Mouse (Mus musculus): Measurements from ENCODE around the gene Selenoo. TPM values are rescaled to one million over a fixed set of nuclear protein-coding genes. Genes with fewer than 3 reads are reported as not detected.

The Selenoo gene
- polyA plus RNA-seq, 1 experiment, result 3.7 TPM

DNA sequence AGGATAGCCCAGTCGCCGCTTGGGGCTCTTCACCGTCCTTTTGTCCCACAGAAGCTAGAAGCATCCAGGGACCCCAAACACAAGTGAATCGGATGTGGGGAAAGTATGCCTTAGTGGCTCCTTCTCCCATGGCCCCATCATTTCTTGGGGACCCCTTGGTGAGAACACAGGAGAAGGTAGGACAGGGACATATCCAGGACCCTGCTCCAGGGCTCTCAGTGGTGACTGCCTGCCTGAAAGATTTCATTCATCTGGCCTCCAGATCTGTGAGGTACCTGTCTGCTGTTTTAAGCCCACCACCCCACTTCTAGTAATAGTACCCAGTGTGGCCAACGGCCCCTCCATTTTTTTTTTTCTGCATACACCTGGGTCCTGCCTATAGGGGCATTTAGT, 26.4 kb upstream of the Selenoo start:
- no peaks in the 10 kb centered on the region for H3K36me3 ChIP-seq (replicated peaks; ENCODE audit: low read length)
- H3K9me3 ChIP-seq, result peaks cover 4% of the 10 kb centered on the region
- TF ChIP-seq GATA1 (IDR thresholded peaks at IDR 0.05; ENCODE audit: borderline replicate concordance, low read length), result no peak
- H3K4me1 ChIP-seq, result peaks cover 24% of the 10 kb centered on the region
- peaks cover 98% of the 10 kb centered on the region for H3K27me3 ChIP-seq (replicated peaks)
- H3K4me3 ChIP-seq (replicated peaks), result no peak overlapping the region

DNA sequence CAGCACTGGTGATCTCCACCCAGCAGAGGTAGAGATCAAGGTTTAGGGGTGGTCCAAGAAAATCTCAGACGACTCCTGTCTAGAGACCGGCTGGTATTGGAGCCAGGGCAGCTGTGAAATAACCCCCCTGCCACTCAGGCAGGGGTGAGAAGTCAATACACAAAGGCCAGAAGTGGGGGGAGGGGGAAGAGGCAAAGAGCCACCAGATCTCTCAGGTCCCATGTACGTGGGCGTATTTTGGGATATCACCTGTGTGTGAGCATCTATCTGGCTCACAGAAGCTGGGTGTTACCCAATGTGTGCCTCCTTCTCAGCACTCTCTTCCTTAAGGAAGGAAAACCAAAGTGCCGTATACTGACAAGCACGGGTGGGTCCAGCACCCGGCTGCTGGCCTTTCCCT, 25.9 kb upstream of the Selenoo start:
- peaks cover 29% of the 10 kb centered on the region for H3K4me1 ChIP-seq
- TF ChIP-seq GATA1 (IDR thresholded peaks at IDR 0.05; ENCODE audit: borderline replicate concordance, low read length), result no peak
- no peak for TF ChIP-seq FLI1 (IDR thresholded peaks at IDR 0.05; ENCODE audit: low read length)
- H3K36me3 ChIP-seq (replicated peaks; ENCODE audit: low read length), result no peaks in the 10 kb centered on the region
- peaks cover 98% of the 10 kb centered on the region for H3K27me3 ChIP-seq (replicated peaks)
- H3K9me3 ChIP-seq, result peaks cover 9% of the 10 kb centered on the region
- H3K4me3 ChIP-seq (replicated peaks), result no peak overlapping the region

DNA sequence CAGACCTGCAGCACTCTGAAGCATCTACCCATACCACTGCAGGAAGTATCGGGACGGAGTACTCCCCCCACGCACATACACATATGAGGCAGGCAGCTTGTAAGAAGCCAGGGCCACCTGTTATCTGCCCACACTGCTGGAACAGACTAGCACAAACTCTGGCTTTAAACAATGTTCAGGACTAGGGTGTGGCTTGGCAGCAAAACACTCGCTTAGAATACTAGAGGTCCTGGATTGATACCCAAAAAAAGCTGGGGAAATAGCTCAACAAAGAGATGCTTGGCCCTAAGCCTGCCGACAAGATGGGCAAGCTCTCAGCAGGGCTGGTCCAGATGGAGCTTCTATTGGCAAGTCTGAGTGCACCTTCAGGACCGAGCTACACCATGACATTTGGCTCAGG, 25.3 kb upstream of the Selenoo start:
- no peak overlapping the region for H3K4me3 ChIP-seq (replicated peaks)
- H3K4me1 ChIP-seq, result peaks cover 34% of the 10 kb centered on the region
- H3K36me3 ChIP-seq (replicated peaks; ENCODE audit: low read length), result no peaks in the 10 kb centered on the region
- H3K9me3 ChIP-seq, result peaks cover 15% of the 10 kb centered on the region
- H3K27me3 ChIP-seq (replicated peaks), result peaks cover 98% of the 10 kb centered on the region
- TF ChIP-seq GATA1 (IDR thresholded peaks at IDR 0.05; ENCODE audit: borderline replicate concordance, low read length) (no peak), FLI1 (IDR thresholded peaks at IDR 0.05; ENCODE audit: low read length) (no peak)

DNA sequence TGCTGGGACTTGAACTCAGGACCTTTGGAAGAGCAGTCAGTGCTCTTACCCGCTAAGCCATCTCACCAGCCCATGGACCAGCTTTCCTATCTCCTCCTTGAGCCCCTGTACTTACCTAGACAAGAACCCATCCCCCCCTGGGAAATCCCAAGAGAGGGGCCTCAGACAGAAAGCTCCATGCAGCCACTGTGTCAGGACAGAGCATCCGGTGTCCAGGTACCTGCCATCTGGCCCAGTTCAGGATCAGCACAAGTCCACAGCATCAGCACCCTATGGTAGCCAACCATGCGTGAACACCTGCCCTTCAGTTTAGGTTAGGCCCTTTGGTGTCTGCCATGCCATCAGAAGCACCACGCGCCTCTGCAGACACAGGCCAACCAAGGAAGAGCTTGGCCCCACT, 24.0 kb upstream of the Selenoo start:
- peaks cover 25% of the 10 kb centered on the region for H3K4me1 ChIP-seq
- H3K9me3 ChIP-seq, result peaks cover 18% of the 10 kb centered on the region
- H3K4me3 ChIP-seq (replicated peaks), result no peak overlapping the region
- H3K27me3 ChIP-seq (replicated peaks), result peaks cover 98% of the 10 kb centered on the region
- H3K36me3 ChIP-seq (replicated peaks; ENCODE audit: low read length), result no peaks in the 10 kb centered on the region
- TF ChIP-seq GATA1 (IDR thresholded peaks at IDR 0.05; ENCODE audit: borderline replicate concordance, low read length), result no peak
- TF ChIP-seq FLI1 (IDR thresholded peaks at IDR 0.05; ENCODE audit: low read length), result no peak

DNA sequence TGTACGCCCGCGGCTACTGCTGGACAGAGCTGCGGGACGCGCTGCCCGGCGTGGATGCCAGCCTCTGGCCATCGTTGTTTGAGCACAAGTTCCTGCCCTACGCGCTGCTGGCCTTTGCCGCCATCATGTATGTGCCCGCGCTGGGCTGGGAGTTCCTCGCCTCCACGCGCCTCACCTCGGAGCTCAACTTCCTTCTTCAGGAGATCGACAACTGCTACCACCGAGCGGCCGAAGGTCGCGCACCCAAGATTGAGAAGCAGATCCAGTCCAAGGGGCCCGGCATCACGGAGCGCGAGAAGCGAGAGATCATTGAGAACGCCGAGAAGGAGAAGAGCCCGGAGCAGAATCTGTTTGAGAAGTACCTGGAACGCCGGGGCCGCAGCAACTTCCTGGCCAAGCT, 21.3 kb upstream of the Selenoo start:
- TF ChIP-seq GATA1 (IDR thresholded peaks at IDR 0.05; ENCODE audit: borderline replicate concordance, low read length) (no peak), FLI1 (IDR thresholded peaks at IDR 0.05; ENCODE audit: low read length) (no peak)
- Histone ChIP-seq H3K4me1 (peaks cover 19% of the 10 kb centered on the region; the same call in 1 of the 2 replicates), H3K27me3 (replicated peaks) (peaks cover 94% of the 10 kb centered on the region), H3K9me3 (peaks cover 18% of the 10 kb centered on the region), H3K36me3 (replicated peaks; ENCODE audit: low read length) (no peaks in the 10 kb centered on the region), H3K4me3 (replicated peaks) (peak overlapping the region; percentile 75)

DNA sequence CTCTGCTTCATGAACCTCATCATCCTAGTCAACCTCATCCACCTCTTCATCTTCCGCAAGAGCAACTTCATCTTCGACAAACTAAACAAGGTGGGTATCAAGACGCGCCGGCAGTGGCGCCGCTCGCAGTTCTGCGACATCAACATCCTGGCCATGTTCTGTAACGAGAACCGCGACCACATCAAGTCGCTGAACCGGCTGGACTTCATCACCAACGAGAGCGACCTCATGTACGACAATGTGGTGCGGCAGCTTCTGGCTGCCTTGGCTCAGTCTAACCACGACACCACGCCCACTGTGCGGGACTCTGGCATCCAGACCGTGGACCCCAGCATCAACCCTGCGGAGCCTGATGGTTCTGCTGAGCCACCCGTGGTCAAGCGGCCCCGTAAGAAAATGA, 20.7 kb upstream of the Selenoo start:
- peaks cover 19% of the 10 kb centered on the region; the same call in 1 of the 2 replicates for H3K4me1 ChIP-seq
- peaks cover 18% of the 10 kb centered on the region for H3K9me3 ChIP-seq
- H3K27me3 ChIP-seq (replicated peaks), result peaks cover 93% of the 10 kb centered on the region
- peak overlapping the region; percentile 72 for H3K4me3 ChIP-seq (replicated peaks)
- TF ChIP-seq FLI1 (IDR thresholded peaks at IDR 0.05; ENCODE audit: low read length) (no peak), GATA1 (IDR thresholded peaks at IDR 0.05; ENCODE audit: borderline replicate concordance, low read length) (no peak)
- H3K36me3 ChIP-seq (replicated peaks; ENCODE audit: low read length), result no peaks in the 10 kb centered on the region

DNA sequence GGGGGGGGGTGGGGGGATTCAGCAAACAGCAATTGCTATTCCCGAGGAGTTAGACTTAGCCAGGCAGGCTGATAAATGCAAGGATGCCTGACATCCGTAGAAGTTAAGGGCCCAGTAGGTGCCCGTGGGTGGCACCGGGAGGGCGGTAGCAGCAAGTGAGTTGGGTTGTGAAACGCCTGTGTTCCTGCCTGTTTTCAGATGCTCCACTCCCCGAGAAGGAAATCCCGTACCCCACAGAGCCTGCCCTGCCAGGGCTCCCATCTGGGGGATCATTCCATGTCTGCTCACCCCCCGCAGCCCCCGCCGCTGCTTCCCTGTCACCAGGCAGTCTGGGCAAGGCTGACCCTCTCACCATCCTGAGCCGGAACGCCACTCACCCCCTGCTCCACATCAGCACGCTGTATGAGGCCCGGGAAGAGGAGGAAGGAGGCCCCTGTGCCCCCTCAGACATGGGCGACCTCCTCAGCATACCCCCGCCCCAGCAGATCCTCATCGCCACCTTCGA, 19.5 kb upstream of the Selenoo start:
- no peaks in the 10 kb centered on the region for H3K36me3 ChIP-seq (replicated peaks; ENCODE audit: low read length)
- H3K9me3 ChIP-seq, result peaks cover 18% of the 10 kb centered on the region
- TF ChIP-seq FLI1 (IDR thresholded peaks at IDR 0.05; ENCODE audit: low read length) (no peak), GATA1 (IDR thresholded peaks at IDR 0.05; ENCODE audit: borderline replicate concordance, low read length) (no peak)
- no peak overlapping the region for H3K4me3 ChIP-seq (replicated peaks)
- peaks cover 90% of the 10 kb centered on the region for H3K27me3 ChIP-seq (replicated peaks)
- H3K4me1 ChIP-seq, result peaks cover 29% of the 10 kb centered on the region

DNA sequence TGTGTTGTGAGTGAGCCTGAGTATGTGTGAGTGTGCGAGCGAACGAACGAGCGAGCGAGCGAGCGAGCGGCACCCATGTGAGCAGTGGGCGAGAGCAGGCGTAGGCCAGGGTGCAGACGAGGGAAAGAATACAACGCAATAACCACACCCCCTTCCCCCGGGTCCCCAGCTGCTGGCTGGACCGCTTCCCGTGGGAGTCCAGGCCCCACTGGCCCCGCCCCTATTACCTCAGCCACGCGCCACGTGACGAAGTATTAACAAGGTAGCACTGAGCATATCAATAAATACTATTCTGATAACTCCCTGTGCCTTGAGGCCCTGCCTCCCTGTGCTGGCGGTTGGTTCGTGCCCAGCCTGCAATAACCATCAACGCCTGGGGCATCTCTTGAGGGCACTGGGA, 18.3 kb upstream of the Selenoo start:
- TF ChIP-seq GATA1 (IDR thresholded peaks at IDR 0.05; ENCODE audit: borderline replicate concordance, low read length) (no peak), FLI1 (IDR thresholded peaks at IDR 0.05; ENCODE audit: low read length) (no peak)
- Histone ChIP-seq H3K9me3 (peaks cover 18% of the 10 kb centered on the region), H3K36me3 (replicated peaks; ENCODE audit: low read length) (no peaks in the 10 kb centered on the region), H3K4me3 (replicated peaks) (no peak overlapping the region), H3K4me1 (peaks cover 40% of the 10 kb centered on the region), H3K27me3 (replicated peaks) (peaks cover 78% of the 10 kb centered on the region)

DNA sequence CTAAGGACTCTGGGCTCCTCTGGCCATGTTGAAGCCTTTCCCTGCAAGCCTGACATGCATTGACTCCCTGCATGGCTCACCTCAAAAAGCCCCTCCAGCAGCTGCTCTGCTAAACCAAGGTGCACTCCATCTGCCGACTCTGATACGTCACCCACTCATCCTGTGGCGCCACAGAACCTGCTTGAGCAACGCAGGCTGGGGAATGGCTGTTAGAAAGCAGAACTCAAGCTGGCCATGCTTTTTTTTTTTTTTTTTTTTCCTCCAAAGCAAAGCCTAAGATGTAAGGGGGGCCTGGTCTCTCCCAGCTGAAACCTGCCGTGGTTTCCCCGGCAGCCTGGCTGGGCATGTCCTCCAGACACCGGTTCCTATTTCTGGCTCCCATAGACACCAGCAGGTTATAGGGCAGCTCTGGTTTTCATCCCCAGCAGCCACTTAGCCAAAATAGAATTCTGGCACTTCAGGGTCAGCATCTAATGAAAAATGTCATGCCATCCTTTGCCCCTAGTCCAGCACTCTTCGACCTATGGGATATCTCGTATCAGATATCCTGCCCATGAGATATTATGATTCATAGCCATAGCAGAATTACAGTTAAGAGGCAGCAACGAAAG, 14.8 kb upstream of the Selenoo start:
- Histone ChIP-seq H3K36me3 (replicated peaks; ENCODE audit: low read length) (peaks cover 3% of the 10 kb centered on the region), H3K9me3 (no peaks in the 10 kb centered on the region), H3K4me1 (peaks cover 49% of the 10 kb centered on the region), H3K27me3 (replicated peaks) (peaks cover 45% of the 10 kb centered on the region), H3K4me3 (replicated peaks) (peak overlapping the region; percentile 35)
- TF ChIP-seq GATA1 (IDR thresholded peaks at IDR 0.05; ENCODE audit: borderline replicate concordance, low read length) (no peak), FLI1 (IDR thresholded peaks at IDR 0.05; ENCODE audit: low read length) (no peak)

DNA sequence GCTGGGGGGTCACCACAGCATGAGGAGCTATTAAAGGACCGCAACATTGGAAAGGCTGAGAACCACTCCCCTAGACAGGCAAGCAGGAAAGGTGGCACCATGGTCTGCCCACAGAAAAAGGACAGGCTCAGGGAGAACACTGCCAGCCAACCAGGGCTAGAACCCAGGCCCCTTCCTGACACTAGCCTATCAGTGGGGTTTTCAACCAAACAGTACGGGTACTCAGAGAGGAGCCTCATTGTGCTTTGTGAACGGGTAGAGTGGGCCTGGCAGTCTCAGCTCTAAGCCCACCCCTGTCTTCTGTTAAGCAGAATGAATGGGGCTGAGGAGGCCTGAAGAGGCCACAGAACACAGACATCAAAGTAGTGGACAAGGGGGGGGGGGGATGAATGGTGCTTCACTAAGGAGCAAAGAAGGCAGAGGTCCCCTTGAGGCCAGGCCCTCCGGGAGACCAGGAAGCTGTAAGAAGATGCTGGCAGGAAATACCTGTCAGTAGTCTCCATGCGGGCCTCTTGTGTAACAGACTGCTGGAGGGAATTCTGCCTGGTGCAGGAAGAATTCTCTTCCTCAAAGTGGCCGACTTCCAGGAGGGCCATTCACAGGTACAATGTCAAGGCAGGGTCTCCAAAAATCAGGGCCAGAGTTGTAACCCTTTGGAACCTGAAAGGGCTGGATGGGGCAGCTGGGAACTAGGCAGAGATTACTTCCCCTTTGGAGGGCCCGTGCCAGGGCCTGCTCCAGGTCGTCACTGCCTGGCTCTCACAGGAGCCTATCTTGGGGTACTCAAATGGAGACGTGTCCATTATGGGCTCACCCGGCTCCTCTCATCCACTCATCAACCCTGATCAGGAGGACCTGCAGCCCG, 14.0 kb upstream of the Selenoo start, which contains the start of gene Trabd:
Gene Trabd, plus strand, starts transcription at position 512 of the 865 bp plus-strand sequence.
- Histone ChIP-seq H3K4me1 (peaks cover 57% of the 10 kb centered on the region), H3K4me3 (replicated peaks) (peak within 1 kb of the TSS; percentile 97), H3K9me3 (no peaks in the 10 kb centered on the region), H3K36me3 (replicated peaks; ENCODE audit: low read length) (peaks cover 9% of the 10 kb centered on the region), H3K27me3 (replicated peaks) (peaks cover 38% of the 10 kb centered on the region)
- TF ChIP-seq FLI1 (IDR thresholded peaks at IDR 0.05; ENCODE audit: low read length) (no peak), GATA1 (IDR thresholded peaks at IDR 0.05; ENCODE audit: borderline replicate concordance, low read length) (no peak)
